Mouse (Mus musculus) hindbrain, postnatal 0 days (tissue): Measurements from ENCODE around the gene Sowahb. TPM values are rescaled to one million over a fixed set of nuclear protein-coding genes. Genes with fewer than 3 reads are reported as not detected.

ENCODE experiments used
- ATAC-seq: fragments of 200-750 bp; cut with Nextera tagmentation; 2 replicates; pipeline ENCODE4 v1.8.0; 2017; ENCODE audit warnings: mild to moderate bottlenecking, moderate TSS enrichment, moderate library complexity
- DNase-seq: peaks from one replicate; pipeline ENCODE4 v3.0.0-alpha.2; 2015; ENCODE audit warnings: low spot score
- H3K27ac ChIP-seq: fragments of 300-500 bp; sonication (generic); 2 replicates; pipeline ENCODE4 v1.5.1; 2014; ENCODE audit warnings: mild to moderate bottlenecking
- H3K27me3 ChIP-seq: fragments of 300-500 bp; sonication (generic); 2 replicates; pipeline ENCODE4 v1.6.1; 2014; ENCODE audit warnings: low read length, mixed read lengths; ENCODE audit not compliant: insufficient read depth
- H3K36me3 ChIP-seq: fragments of 300-500 bp; sonication (generic); 2 replicates; pipeline ENCODE4 v1.6.1; 2014; ENCODE audit warnings: low read length, mixed read lengths; ENCODE audit not compliant: insufficient read depth
- H3K4me1 ChIP-seq: fragments of 300-500 bp; sonication (generic); 2 replicates; pipeline ENCODE4 v1.6.1; 2014; ENCODE audit warnings: antibody characterized with exemption, low read length, mixed read lengths; ENCODE audit not compliant: insufficient read depth
- H3K4me2 ChIP-seq: fragments of 300-500 bp; sonication (generic); 2 replicates; pipeline ENCODE4 v1.6.1; 2014; ENCODE audit warnings: low read depth, mild to moderate bottlenecking, low read length, moderate library complexity, mixed read lengths
- H3K4me3 ChIP-seq: fragments of 300-500 bp; sonication (generic); 2 replicates; pipeline ENCODE4 v1.5.1; 2014; ENCODE audit warnings: low read length
- H3K9ac ChIP-seq: fragments of 300-500 bp; sonication (generic); replicated peaks from 2 replicates; pipeline ENCODE4 v1.6.1; 2014; ENCODE audit warnings: mild to moderate bottlenecking, low read length, moderate library complexity, mixed read lengths
- H3K9me3 ChIP-seq: fragments of 300-500 bp; sonication (generic); 2 replicates; pipeline ENCODE4 v1.6.1; 2016; ENCODE audit warnings: low read length, mixed read lengths
- CTCF ChIP-seq: IDR thresholded peaks from 2 replicates; pipeline ENCODE4 v1.5.1; 2016; ENCODE audit warnings: antibody characterized with exemption, control low read depth, low read depth
- WGBS: fragments of 180-500 bp; shearing (Covaris S2); extraction: QIAGEN DNeasy Blood & Tissue Kit; methylation state at CpG from one replicate; pipeline ENCODE4 v1.1.7; 2014; 5-methylcytosine and 5-hydroxymethylcytosine counted together
- polyA plus RNA-seq: library from polyadenylated mRNA; unstranded; fragments of >200 nt; fragmentation: Nextera tagmentation; extraction: Ambion mirVana; gene quantifications from 2 replicates; pipeline ENCODE4 v1.2.1, GENCODE M21; 2015
- total RNA-seq: library from RNA; depleted of rRNA; stranded (reverse); fragments of >200 nt; gene quantifications from 2 replicates; pipeline ENCODE4 v1.2.3, GENCODE M21; 2014; rRNA removed

The Sowahb gene
- total RNA-seq (0.10 and 0.25 TPM in 2 replicates), polyA plus RNA-seq (0.04 and 0.08 TPM in 2 replicates)

- 1% methylated on average over 68 of the region's 68 CpGs for WGBS
- Histone ChIP-seq H3K4me1 (peaks cover 11% of the 10 kb centered on the region; the same call in 1 of the 2 replicates), H3K9me3 (no peaks in the 10 kb centered on the region), H3K27ac (no peak within 1 kb of the TSS), H3K4me3 (peak within 1 kb of the TSS; percentile 53), H3K4me2 (peak within 1 kb of the TSS; percentile 94), H3K36me3 (no peaks in the 10 kb centered on the region), H3K9ac (peak within 1 kb of the TSS; percentile 48), H3K27me3 (peaks cover 30% of the 10 kb centered on the region)
- ATAC-seq (peak; percentile 64), DNase-seq (no peak)
- 0 out of 2 replicates have a peak, but pooled peaks have one; percentile 15 for TF ChIP-seq CTCF
Observed at GRCm38 (mm10) chr5:93044584-93045370, at the start of gene Sowahb. Gene Sowahb, minus strand, starts transcription at chr5:93045022.

DNA sequence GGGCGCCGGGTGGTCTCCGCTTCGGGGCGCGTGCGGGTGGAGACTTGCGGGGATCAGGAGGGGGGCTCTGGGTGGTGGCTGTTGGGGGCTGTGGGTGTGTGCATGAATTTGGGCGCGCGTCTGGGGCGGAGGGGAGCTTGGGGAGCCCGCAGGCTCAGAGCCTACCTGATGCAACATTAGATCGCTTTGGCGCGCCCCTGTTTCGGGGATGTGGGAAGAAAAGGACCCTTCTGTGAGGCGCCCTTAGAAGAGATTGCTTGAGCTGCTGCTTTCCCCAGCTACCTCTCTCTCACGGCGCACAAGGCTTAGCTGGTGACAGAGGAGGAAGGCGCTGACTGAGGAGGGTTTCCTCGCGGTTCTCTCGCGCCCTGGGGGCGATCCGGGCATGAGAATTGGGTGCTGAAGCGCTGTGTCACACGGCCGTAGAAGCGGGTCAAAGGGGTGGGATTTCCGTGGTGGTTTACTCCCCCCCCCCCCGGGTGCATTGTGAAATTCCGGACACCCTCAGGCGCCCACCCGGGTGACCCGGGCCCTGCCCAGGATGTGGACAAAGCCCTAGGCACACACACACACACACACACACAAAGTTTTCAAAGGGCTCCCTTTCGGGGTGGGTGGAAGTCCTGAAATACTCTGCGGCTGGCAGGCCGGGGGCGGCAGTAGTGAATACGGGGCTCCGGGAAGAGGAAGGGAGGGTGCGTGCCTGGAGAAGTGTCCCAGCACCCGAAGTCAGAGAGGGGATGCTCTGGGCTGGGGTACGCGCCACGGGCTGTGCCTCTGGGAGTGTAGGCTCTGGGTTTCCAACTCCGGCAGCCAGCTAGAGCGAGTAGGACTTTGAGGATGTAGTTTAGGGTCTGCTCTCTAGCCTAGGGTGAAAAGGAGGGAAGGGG lies 49.1 kb upstream of the Sowahb start:
- peak overlapping the region; percentile 90 for H3K27ac ChIP-seq
- peaks cover 31% of the 10 kb centered on the region for H3K4me1 ChIP-seq
- TF ChIP-seq CTCF = no peak
- H3K36me3 ChIP-seq = no peaks in the 10 kb centered on the region
- peak overlapping the region; percentile 86 for H3K4me3 ChIP-seq
- peak overlapping the region; percentile 97 for H3K4me2 ChIP-seq
- no peaks in the 10 kb centered on the region for H3K27me3 ChIP-seq
- WGBS = under 1% methylated on average over 48 of the region's 50 CpGs
- peak; percentile 4 for ATAC-seq
- peak overlapping the region; percentile 84 for H3K9ac ChIP-seq
- peak; percentile 56 for DNase-seq
- H3K9me3 ChIP-seq = no peaks in the 10 kb centered on the region

- H3K9ac ChIP-seq = peak within 1 kb of the TSS; percentile 84
- ATAC-seq (peak; percentile 93), DNase-seq (peak; percentile 94)
- H3K27me3 ChIP-seq = no peaks in the 10 kb centered on the region
- TF ChIP-seq CTCF = no peak
- H3K4me2 ChIP-seq = peak within 1 kb of the TSS; percentile 97
- H3K27ac ChIP-seq = peak within 1 kb of the TSS; percentile 90
- H3K9me3 ChIP-seq = no peaks in the 10 kb centered on the region
- peak within 1 kb of the TSS; percentile 86 for H3K4me3 ChIP-seq
- peaks cover 31% of the 10 kb centered on the region for H3K4me1 ChIP-seq
- H3K36me3 ChIP-seq = no peaks in the 10 kb centered on the region
- WGBS = under 1% methylated on average over 63 of the region's 63 CpGs
Observed at GRCm38 (mm10) chr5:93092857-93093622, 48.2 kb upstream of the Sowahb start, which contains the start of gene Sept11. Gene Sept11, plus strand, starts transcription at chr5:93093437.

DNA sequence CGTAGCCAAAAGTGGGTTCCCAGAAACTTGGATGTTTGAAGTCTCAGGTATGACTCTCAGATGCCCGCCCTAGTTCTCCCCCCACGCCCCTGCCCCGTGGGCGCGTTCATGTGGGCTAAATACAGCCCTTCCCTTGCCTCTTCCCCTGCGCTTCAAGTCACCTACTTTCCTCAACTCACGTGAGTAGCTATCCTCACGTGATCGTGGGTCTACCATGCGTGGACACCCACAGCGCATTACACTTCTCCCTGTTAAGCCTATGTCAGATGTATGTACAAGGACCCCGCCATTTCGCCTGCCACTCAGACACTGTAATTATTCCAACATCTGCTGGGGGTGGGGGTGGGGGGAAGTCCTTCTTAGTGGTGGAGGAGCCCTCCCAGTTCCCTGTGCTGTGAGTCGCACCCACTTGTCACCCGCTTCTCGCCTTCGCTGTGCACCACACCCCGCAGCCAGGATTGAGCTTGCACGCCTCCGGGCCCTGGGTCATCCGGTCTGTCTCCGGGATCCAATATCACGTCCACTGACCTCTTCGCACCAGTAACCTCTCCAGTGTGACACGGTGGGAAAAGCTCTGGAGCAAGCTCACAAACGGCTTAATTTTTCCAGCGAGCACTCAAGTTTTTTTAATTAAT lies 47.4 kb upstream of the Sowahb start:
- Histone ChIP-seq H3K27me3 (no peaks in the 10 kb centered on the region), H3K27ac (peak overlapping the region; percentile 90), H3K9ac (peak overlapping the region; percentile 84), H3K36me3 (no peaks in the 10 kb centered on the region), H3K4me3 (peak overlapping the region; percentile 86), H3K4me2 (peak overlapping the region; percentile 97), H3K9me3 (no peaks in the 10 kb centered on the region), H3K4me1 (peaks cover 25% of the 10 kb centered on the region)
- WGBS = 5% methylated on average over 28 of the region's 28 CpGs
- TF ChIP-seq CTCF = no peak
- DNase-seq = peak; percentile 61
- ATAC-seq = peak; percentile 39

- Histone ChIP-seq H3K4me1 (peaks cover 25% of the 10 kb centered on the region), H3K27ac (no peak overlapping the region), H3K4me2 (peak overlapping the region; percentile 97), H3K4me3 (no peak overlapping the region), H3K36me3 (no peaks in the 10 kb centered on the region), H3K9me3 (no peaks in the 10 kb centered on the region), H3K27me3 (no peaks in the 10 kb centered on the region), H3K9ac (no peak overlapping the region)
- DNase-seq = no peak
- TF ChIP-seq CTCF = no peak
- 46% methylated on average over 3 of the region's 3 CpGs for WGBS
- ATAC-seq = no peak
Observed at GRCm38 (mm10) chr5:93091266-93091665, 46.4 kb upstream of the Sowahb start.
